Mouse (Mus musculus): ENCODE measurements at regions not wholly inside any gene's neighbourhood (a gene's known extent, or its start where the extent isn't known, plus 50 kb on each side); places are given as distances from the start of the nearest gene placed in this dataset.

DNA sequence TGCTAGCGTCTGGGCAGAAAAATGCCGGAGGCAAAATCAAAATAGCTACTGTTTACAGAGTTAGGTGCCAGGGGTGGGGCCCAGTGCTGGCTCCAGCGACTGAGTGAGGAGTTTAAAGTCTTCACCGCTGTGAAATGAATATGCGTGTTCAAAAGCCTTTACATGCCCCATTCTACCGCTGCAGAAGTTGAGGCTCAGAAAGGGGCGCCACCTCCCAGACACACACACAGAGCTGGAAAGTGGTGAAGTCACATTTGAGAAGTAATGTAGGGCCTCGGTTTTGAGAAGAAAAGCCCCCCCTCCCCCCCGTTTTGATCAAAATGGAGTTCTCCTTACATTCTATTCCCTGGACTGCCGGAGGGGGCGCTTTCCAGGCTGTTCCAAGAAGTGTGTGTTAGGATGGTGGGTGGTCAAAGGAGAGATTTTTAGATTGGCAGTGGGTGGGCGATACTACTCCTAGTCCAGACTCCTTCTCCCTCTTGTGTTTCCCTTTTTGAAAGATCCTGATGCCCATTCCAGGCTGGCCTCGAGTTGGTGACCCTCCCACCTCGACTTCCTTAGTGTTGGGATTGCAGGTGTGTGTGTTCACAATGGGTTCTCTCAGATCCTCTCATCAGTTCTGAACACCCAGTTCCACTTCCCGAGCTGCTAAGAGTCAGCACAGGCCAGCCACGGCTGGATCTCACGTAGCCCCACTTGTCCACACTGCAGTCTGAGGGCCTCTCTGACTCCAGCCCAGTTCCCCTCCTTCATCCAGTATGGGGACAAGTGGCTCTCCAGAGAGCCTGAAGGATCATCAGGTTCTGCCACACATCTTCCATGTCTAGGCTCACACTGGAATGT lies 69.3 kb upstream of the Nkd1 start:
- 23% methylated on average over 17 of the region's 17 CpGs for whole genome bisulfite sequencing
- peak overlapping the region; percentile 62; the same call in 1 of the 2 replicates for H3K27ac ChIP-seq
- H3K36me3 ChIP-seq, result no peaks in the 10 kb centered on the region
- H3K4me3 ChIP-seq, result peak overlapping the region; percentile 43
- H3K9me3 ChIP-seq, result no peaks in the 10 kb centered on the region
- peaks cover 42% of the 10 kb centered on the region for H3K4me1 ChIP-seq
- no peak for DNase-seq (ENCODE audit: low spot score)
- peaks cover 83% of the 10 kb centered on the region for H3K27me3 ChIP-seq (ENCODE audit: insufficient read depth, poor library complexity, severe bottlenecking)

DNA sequence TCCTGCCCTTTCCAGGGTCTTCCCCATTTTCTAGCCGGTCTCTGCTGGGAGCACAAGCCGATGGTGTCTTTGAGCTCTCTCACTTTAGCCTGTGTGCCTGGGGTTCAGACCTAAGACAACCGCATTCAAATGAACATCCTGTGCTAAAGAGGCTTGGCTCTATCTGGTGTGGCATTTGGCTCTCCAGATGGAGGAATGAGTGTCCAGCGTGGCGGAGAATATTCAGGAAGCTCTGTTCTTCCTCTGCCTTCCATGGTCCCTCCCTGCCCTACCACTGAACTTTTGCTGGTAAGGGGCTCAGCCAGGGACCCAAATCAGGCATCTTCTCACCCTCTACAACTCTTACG lies 68.7 kb upstream of the Nkd1 start:
- WGBS, result 50% methylated on average over 6 of the region's 6 CpGs
- Histone ChIP-seq H3K27me3 (ENCODE audit: insufficient read depth, poor library complexity, severe bottlenecking) (peaks cover 83% of the 10 kb centered on the region), H3K9me3 (no peaks in the 10 kb centered on the region), H3K4me1 (peaks cover 38% of the 10 kb centered on the region), H3K36me3 (no peaks in the 10 kb centered on the region), H3K4me3 (no peak overlapping the region), H3K27ac (no peak overlapping the region)
- DNase-seq (ENCODE audit: low spot score), result no peak

GRCm38 (mm10) chr8:88454048-88454696 lies 67.0 kb upstream of the Nkd1 start:
- H3K36me3 ChIP-seq, result no peaks in the 10 kb centered on the region
- peaks cover 69% of the 10 kb centered on the region for H3K27me3 ChIP-seq (ENCODE audit: insufficient read depth, poor library complexity, severe bottlenecking)
- H3K4me3 ChIP-seq, result peak overlapping the region; percentile 74
- H3K9me3 ChIP-seq, result no peaks in the 10 kb centered on the region
- H3K4me1 ChIP-seq, result peaks cover 38% of the 10 kb centered on the region
- peak overlapping the region; percentile 86 for H3K27ac ChIP-seq
- no peak for DNase-seq (ENCODE audit: low spot score)
- under 1% methylated on average over 75 of the region's 75 CpGs for WGBS

DNA sequence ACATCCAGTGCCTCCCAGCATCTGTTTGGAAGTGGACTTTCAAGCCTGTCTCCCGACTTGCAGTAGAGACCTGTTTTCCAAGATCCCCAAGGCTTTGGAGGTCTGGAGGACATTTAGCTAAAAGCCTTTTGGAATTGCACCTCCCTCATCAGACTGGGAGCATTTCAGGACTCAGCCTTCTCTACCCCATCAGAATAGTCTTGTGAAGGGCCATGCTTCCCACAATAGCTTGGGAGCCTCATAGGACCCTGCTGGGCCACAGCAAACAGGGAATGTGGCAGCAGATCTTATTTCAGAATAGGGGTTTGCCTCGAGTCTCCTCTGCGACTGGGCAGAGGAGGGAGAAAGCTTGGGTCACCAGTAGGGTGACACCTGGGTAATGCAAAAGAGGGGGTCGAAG lies 66.2 kb upstream of the Nkd1 start:
- no peaks in the 10 kb centered on the region for H3K36me3 ChIP-seq
- H3K27me3 ChIP-seq (ENCODE audit: insufficient read depth, poor library complexity, severe bottlenecking), result peaks cover 61% of the 10 kb centered on the region
- DNase-seq (ENCODE audit: low spot score), result no peak
- H3K27ac ChIP-seq, result peak overlapping the region; percentile 86; the same call in 1 of the 2 replicates
- peaks cover 38% of the 10 kb centered on the region for H3K4me1 ChIP-seq
- H3K9me3 ChIP-seq, result 0 out of 2 replicates have a peak, but pooled peaks cover 4% of the 10 kb centered on the region
- WGBS, result 1% methylated on average over 4 of the region's 4 CpGs
- H3K4me3 ChIP-seq, result peak overlapping the region; percentile 74

GRCm38 (mm10) chr8:88455434-88456020 lies 65.6 kb upstream of the Nkd1 start:
- DNase-seq (ENCODE audit: low spot score), result peak; percentile 89
- Histone ChIP-seq H3K4me1 (peaks cover 38% of the 10 kb centered on the region), H3K27ac (peak overlapping the region; percentile 86; the same call in 1 of the 2 replicates)

GRCm38 (mm10) chr8:88459197-88459596 lies 62.0 kb upstream of the Nkd1 start:
- Histone ChIP-seq H3K27me3 (ENCODE audit: insufficient read depth, poor library complexity, severe bottlenecking) (peaks cover 24% of the 10 kb centered on the region), H3K36me3 (no peaks in the 10 kb centered on the region), H3K4me1 (peaks cover 22% of the 10 kb centered on the region), H3K9me3 (0 out of 2 replicates have a peak, but pooled peaks cover 7% of the 10 kb centered on the region), H3K4me3 (no peak overlapping the region), H3K27ac (no peak overlapping the region)
- no peak for DNase-seq (ENCODE audit: low spot score)
- WGBS, result 86% methylated on average over 2 of the region's 2 CpGs

More at GRCm38 (mm10) chr8:88455434-88456020, 65.6 kb upstream of the Nkd1 start:
- 3% methylated on average over 28 of the region's 28 CpGs for WGBS
- 0 out of 2 replicates have a peak, but pooled peaks cover 4% of the 10 kb centered on the region for H3K9me3 ChIP-seq
- peaks cover 55% of the 10 kb centered on the region for H3K27me3 ChIP-seq (ENCODE audit: insufficient read depth, poor library complexity, severe bottlenecking)
- no peaks in the 10 kb centered on the region for H3K36me3 ChIP-seq
- peak overlapping the region; percentile 74 for H3K4me3 ChIP-seq

GRCm38 (mm10) chr8:88467756-88468155 lies 53.4 kb upstream of the Nkd1 start:
- Histone ChIP-seq H3K9me3 (no peaks in the 10 kb centered on the region), H3K36me3 (no peaks in the 10 kb centered on the region), H3K4me3 (no peak overlapping the region), H3K27ac (no peak overlapping the region), H3K27me3 (ENCODE audit: insufficient read depth, poor library complexity, severe bottlenecking) (peaks cover 9% of the 10 kb centered on the region; the same call in 1 of the 2 replicates), H3K4me1 (peaks cover 18% of the 10 kb centered on the region)
- DNase-seq (ENCODE audit: low spot score), result no peak
- WGBS, result 75% methylated on average over 3 of the region's 3 CpGs

GRCm38 (mm10) chr8:88470931-88471455 lies 50.2 kb upstream of the Nkd1 start:
- no peak for DNase-seq (ENCODE audit: low spot score)
- no peak overlapping the region for H3K4me3 ChIP-seq
- H3K9me3 ChIP-seq, result no peaks in the 10 kb centered on the region
- no peak overlapping the region for H3K27ac ChIP-seq
- H3K27me3 ChIP-seq (ENCODE audit: insufficient read depth, poor library complexity, severe bottlenecking), result peaks cover 3% of the 10 kb centered on the region; the same call in 1 of the 2 replicates
- H3K36me3 ChIP-seq, result no peaks in the 10 kb centered on the region
- peaks cover 8% of the 10 kb centered on the region; the same call in 1 of the 2 replicates for H3K4me1 ChIP-seq
- WGBS, result 61% methylated on average over 8 of the region's 8 CpGs

Data from heart, embryonic 10.5 days (tissue).